Mouse (Mus musculus) hindbrain, embryonic 16.5 days (tissue): ENCODE results near the gene Akp3. TPM values are rescaled to one million over a fixed set of nuclear protein-coding genes. Genes with fewer than 3 reads are reported as not detected.

Experiments
- ATAC-seq: fragments of 200-750 bp; cut with Nextera tagmentation; 2 replicates; pipeline ENCODE4 v1.8.0; 2017; ENCODE audit warnings: moderate TSS enrichment, moderate library complexity
- H3K27ac ChIP-seq: fragments of 300-500 bp; sonication (generic); 2 replicates; pipeline ENCODE4 v1.5.1; 2014; ENCODE audit warnings: low read depth, mild to moderate bottlenecking, control low read depth, low read length, moderate library complexity
- H3K27me3 ChIP-seq: fragments of 300-500 bp; sonication (generic); replicated peaks from 2 replicates; pipeline ENCODE4 v1.6.1; 2014; ENCODE audit warnings: low read length; ENCODE audit not compliant: control insufficient read depth, insufficient read depth
- H3K36me3 ChIP-seq: fragments of 300-500 bp; sonication (generic); 2 replicates; pipeline ENCODE4 v1.6.1; 2014; ENCODE audit warnings: mild to moderate bottlenecking, low read length, moderate library complexity, mixed read lengths; ENCODE audit not compliant: control insufficient read depth, insufficient read depth
- H3K4me1 ChIP-seq: fragments of 300-500 bp; sonication (generic); 2 replicates; pipeline ENCODE4 v1.6.1; 2014; ENCODE audit warnings: low read depth, low read length; ENCODE audit not compliant: control insufficient read depth, insufficient read depth
- H3K4me2 ChIP-seq: fragments of 300-500 bp; sonication (generic); 2 replicates; pipeline ENCODE4 v1.6.1; 2014; ENCODE audit warnings: mild to moderate bottlenecking, low read length, control low read depth, moderate library complexity
- H3K4me3 ChIP-seq: fragments of 300-500 bp; sonication (generic); 2 replicates; pipeline ENCODE4 v1.5.1; 2014; ENCODE audit warnings: mild to moderate bottlenecking, low read length, control low read depth, moderate library complexity
- H3K9ac ChIP-seq: fragments of 300-500 bp; sonication (generic); 2 replicates; pipeline ENCODE4 v1.6.1; 2014; ENCODE audit warnings: low read depth, mild to moderate bottlenecking, control low read depth, low read length, moderate library complexity
- H3K9me3 ChIP-seq: fragments of 300-500 bp; sonication (generic); 2 replicates; pipeline ENCODE4 v1.6.1; 2014; ENCODE audit warnings: mild to moderate bottlenecking, low read length, moderate library complexity; ENCODE audit not compliant: control insufficient read depth
- WGBS: fragments of 180-500 bp; shearing (Covaris S2); extraction: QIAGEN DNeasy Blood & Tissue Kit; methylation state at CpG from one replicate; pipeline ENCODE4 v1.1.7; 2014; 5-methylcytosine and 5-hydroxymethylcytosine counted together
- polyA plus RNA-seq: library from polyadenylated mRNA; unstranded; fragments of >200 nt; fragmentation: Nextera tagmentation; extraction: Ambion mirVana; gene quantifications from 2 replicates; pipeline ENCODE4 v1.2.1, GENCODE M21; 2015

Akp3 gene
- 0.09 TPM in 2 replicates for polyA plus RNA-seq

DNA sequence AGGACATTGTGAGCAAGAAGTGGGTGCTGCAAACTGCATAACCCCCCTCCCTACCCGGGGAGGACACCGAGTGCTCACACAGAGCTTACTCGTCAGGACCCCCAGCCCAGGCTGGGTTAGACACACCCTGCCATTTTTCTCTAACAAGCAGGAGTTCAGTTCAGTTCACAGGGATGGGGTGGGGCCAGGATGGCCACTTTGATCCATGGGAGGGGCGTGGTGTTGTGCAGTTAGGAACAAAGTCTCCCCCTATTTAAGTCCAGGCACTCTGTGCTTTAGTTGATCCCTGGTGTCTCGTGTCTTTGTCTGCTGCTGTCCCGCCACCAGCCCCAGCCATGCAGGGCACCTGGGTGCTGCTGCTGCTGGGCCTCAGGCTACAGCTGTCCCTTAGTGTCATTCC lies at the start of gene Akp3:
Akp3 (plus strand) TSS at position 301 of the 400 bp plus-strand sequence.
- no peak for ATAC-seq

GRCm38 (mm10) chr1:87086196-87086595 lies 38.6 kb upstream of the Akp3 start:
- ATAC-seq: no peak
- 73% methylated on average over 4 of the region's 4 CpGs for WGBS

More for the DNA sequence above, at the start of gene Akp3:
- 75% methylated on average over 6 of the region's 6 CpGs for WGBS
- Histone ChIP-seq H3K27ac (no peak within 1 kb of the TSS), H3K9me3 (no peaks in the 10 kb centered on the region), H3K4me2 (no peak within 1 kb of the TSS), H3K36me3 (no peaks in the 10 kb centered on the region), H3K4me1 (peaks cover 2% of the 10 kb centered on the region; the same call in 1 of the 2 replicates), H3K27me3 (peaks cover 12% of the 10 kb centered on the region), H3K4me3 (no peak within 1 kb of the TSS), H3K9ac (no peak within 1 kb of the TSS)

DNA sequence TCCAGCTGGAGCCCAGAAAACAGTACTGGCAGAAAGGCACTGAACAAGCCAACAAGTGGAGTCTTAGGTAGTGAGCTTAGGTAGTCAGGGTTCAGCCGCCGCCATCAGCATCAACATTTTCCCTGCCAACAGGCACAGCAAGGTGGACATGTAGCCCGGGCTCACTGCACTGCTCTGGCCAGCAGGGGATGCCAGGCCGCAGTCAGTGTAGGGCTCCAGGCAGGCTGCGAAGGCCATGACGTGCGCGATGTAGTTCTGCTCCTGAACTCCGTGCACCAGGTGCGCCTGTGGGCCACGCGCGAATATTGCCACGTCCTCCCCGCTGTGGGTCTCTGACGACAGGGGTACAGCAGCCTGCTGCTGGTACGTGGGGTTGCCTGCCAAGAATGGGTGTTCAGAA lies 37.8 kb upstream of the Akp3 start:
- Histone ChIP-seq H3K4me3 (no peak overlapping the region), H3K36me3 (no peaks in the 10 kb centered on the region), H3K9ac (no peak overlapping the region), H3K4me2 (no peak overlapping the region), H3K27me3 (no peaks in the 10 kb centered on the region), H3K9me3 (no peaks in the 10 kb centered on the region), H3K4me1 (no peaks in the 10 kb centered on the region), H3K27ac (no peak overlapping the region)
- 74% methylated on average over 17 of the region's 17 CpGs for WGBS
- ATAC-seq: no peak

More at GRCm38 (mm10) chr1:87086196-87086595, 38.6 kb upstream of the Akp3 start:
- Histone ChIP-seq H3K9ac (no peak overlapping the region), H3K36me3 (no peaks in the 10 kb centered on the region), H3K27ac (no peak overlapping the region), H3K4me1 (no peaks in the 10 kb centered on the region), H3K4me2 (no peak overlapping the region), H3K27me3 (no peaks in the 10 kb centered on the region), H3K4me3 (no peak overlapping the region), H3K9me3 (no peaks in the 10 kb centered on the region)

GRCm38 (mm10) chr1:87089251-87089650 lies 35.5 kb upstream of the Akp3 start:
- H3K27ac ChIP-seq: no peak overlapping the region
- ATAC-seq: no peak
- H3K27me3 ChIP-seq: no peaks in the 10 kb centered on the region
- H3K36me3 ChIP-seq: no peaks in the 10 kb centered on the region
- WGBS: 89% methylated on average over 11 of the region's 11 CpGs
- no peaks in the 10 kb centered on the region for H3K9me3 ChIP-seq
- H3K4me1 ChIP-seq: no peaks in the 10 kb centered on the region
- no peak overlapping the region for H3K9ac ChIP-seq
- no peak overlapping the region for H3K4me2 ChIP-seq
- no peak overlapping the region for H3K4me3 ChIP-seq

DNA sequence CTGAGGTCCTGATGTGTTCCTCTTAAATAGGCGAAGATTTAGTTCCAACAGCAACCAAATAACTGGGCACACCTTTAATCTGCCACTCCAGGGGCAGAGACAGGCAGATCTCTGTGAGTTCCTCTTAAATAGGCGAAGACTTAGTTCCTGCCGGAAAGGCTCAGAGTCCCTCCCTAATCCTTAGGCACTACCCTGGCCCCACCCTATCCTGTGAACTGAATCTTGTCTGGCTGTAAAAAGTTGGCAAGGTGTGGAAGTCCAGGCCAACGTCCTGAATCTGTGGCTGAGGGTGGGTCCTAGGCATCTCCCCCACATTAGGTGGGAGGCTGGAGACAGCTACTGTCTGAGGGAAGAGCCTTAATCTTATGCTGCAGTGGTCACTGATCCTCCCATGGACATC lies 34.9 kb upstream of the Akp3 start, which contains the start of gene Alppl2:
Alppl2 (minus strand) TSS at position 101 of the 400 bp plus-strand sequence.
- H3K36me3 ChIP-seq: no peaks in the 10 kb centered on the region
- 87% methylated on average over 4 of the region's 4 CpGs for WGBS
- no peak for ATAC-seq

DNA sequence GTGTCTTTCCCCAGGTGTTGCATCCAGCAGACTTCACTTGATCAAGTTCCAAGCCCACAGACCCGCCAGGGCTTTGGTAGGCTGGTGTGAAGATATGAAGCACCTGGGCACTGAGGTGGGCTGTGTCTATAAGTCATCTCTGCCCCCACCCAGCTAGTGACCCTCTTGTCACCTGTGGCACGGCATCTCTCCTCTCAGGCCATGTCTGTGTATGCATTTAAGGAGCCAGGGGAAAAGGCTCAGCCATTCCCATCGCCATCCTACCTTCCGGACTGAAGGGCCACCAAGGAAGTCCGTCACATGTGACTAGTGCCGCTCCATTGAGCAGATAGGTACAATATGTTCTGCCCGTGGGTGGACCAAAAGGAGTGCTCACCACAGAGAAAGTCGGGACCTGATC lies 29.1 kb upstream of the Akp3 start:
- no peak overlapping the region for H3K4me3 ChIP-seq
- H3K36me3 ChIP-seq: no peaks in the 10 kb centered on the region
- no peak overlapping the region for H3K27ac ChIP-seq
- H3K9ac ChIP-seq: no peak overlapping the region
- no peaks in the 10 kb centered on the region for H3K4me1 ChIP-seq
- no peaks in the 10 kb centered on the region for H3K27me3 ChIP-seq
- WGBS: 83% methylated on average over 8 of the region's 8 CpGs
- no peak overlapping the region for H3K4me2 ChIP-seq
- H3K9me3 ChIP-seq: no peaks in the 10 kb centered on the region
- ATAC-seq: no peak

More for the DNA sequence above, 34.9 kb upstream of the Akp3 start, which contains the start of gene Alppl2:
- H3K9me3 ChIP-seq: no peaks in the 10 kb centered on the region
- H3K4me3 ChIP-seq: no peak within 1 kb of the TSS
- no peaks in the 10 kb centered on the region for H3K4me1 ChIP-seq
- no peak within 1 kb of the TSS for H3K27ac ChIP-seq
- no peak within 1 kb of the TSS for H3K4me2 ChIP-seq
- no peaks in the 10 kb centered on the region for H3K27me3 ChIP-seq
- no peak within 1 kb of the TSS for H3K9ac ChIP-seq

DNA sequence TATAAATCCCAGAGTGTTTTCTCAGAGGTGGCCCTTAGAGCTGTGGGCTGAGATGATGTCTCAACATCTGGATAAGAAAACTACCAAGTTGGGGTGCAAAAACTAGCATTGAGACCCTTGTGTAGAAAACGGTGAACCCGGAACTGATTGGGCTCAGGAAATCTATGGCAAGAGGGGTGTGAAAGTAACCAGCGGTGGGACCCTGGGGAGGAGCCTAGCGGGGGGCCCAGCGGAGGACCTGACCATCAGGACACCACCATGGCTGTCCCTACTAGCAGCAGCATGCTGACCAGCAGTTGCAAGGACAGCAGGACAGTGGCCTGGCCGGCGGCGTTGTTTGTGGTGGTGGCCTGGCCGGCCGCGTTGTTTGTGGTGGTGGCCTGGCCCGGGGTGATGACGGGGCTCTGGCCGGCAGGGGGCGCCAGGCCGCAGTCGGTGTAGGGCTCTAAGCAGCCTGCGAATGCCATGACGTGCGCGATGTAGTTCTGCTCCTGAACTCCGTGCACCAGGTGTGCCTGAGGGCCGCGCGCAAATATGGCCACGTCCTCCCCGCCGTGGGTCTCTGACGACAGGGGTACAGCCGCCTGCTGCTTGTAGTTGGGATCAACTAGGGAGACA lies 26.3 kb upstream of the Akp3 start:
- no peak overlapping the region for H3K4me3 ChIP-seq
- WGBS: 12% methylated on average over 28 of the region's 30 CpGs
- ATAC-seq: peak; percentile 72; the same call in 1 of the 2 replicates

DNA sequence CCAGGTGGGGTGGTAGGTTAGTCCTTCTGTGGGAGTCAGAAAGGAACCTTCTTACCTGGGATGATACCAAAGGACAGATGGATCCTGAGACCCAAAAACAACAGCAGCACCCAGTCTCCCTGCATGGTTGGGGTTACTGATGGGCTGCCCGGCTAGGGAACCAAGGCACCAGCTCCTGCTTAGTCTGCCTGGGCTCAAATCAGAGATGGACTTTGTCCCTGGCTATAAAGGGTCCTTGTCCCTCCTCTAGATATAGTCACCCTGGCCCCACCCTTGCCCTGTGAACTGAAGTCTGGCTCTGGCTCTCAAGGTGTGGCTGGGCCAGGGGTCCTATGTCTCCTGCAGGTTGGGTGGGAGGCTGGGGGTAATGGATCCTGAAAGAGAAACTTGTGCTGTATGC lies 23.4 kb upstream of the Akp3 start, which contains the start of gene Alpi:
Alpi (minus strand) TSS at position 196 of the 400 bp plus-strand sequence.
- Histone ChIP-seq H3K9me3 (no peaks in the 10 kb centered on the region), H3K4me1 (no peaks in the 10 kb centered on the region), H3K4me2 (no peak within 1 kb of the TSS), H3K36me3 (no peaks in the 10 kb centered on the region), H3K27ac (no peak within 1 kb of the TSS), H3K4me3 (no peak within 1 kb of the TSS), H3K9ac (no peak within 1 kb of the TSS), H3K27me3 (no peaks in the 10 kb centered on the region)
- no peak for ATAC-seq
- 92% methylated on average over 1 of the region's 1 CpGs for WGBS

More for the DNA sequence above, 26.3 kb upstream of the Akp3 start:
- no peaks in the 10 kb centered on the region for H3K36me3 ChIP-seq
- peak overlapping the region; percentile 21; the same call in 1 of the 2 replicates for H3K4me2 ChIP-seq
- no peak overlapping the region for H3K9ac ChIP-seq
- H3K27ac ChIP-seq: no peak overlapping the region
- no peaks in the 10 kb centered on the region for H3K4me1 ChIP-seq
- no peaks in the 10 kb centered on the region for H3K9me3 ChIP-seq
- no peaks in the 10 kb centered on the region for H3K27me3 ChIP-seq

DNA sequence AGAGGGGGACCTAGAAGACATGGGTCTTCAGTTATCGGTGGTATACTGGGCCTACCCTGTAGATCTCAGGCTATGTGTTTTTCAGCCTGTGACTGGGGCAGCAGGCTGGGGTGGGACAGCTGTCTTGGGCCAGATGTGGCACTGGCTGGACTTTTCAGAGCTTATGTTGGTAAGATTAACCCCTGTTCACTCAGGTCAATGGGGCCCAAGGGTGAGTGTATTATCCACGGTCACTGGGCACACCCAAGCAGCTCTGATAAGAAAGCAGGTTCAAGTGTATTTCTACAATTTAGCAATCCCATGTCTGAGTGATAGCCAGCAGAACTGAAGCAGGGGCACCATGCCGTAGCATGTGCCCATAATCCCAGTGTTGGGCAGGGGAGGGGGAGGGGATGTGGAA lies 22.7 kb upstream of the Akp3 start:
- ATAC-seq: no peak
- 90% methylated on average over 3 of the region's 3 CpGs for WGBS
- H3K9me3 ChIP-seq: no peaks in the 10 kb centered on the region
- H3K36me3 ChIP-seq: no peaks in the 10 kb centered on the region
- no peak overlapping the region for H3K27ac ChIP-seq
- no peaks in the 10 kb centered on the region for H3K4me1 ChIP-seq
- H3K4me2 ChIP-seq: no peak overlapping the region
- no peak overlapping the region for H3K9ac ChIP-seq
- no peaks in the 10 kb centered on the region for H3K27me3 ChIP-seq
- H3K4me3 ChIP-seq: no peak overlapping the region
